Comparison of ENCODE assay signal across 8 mouse cellular contexts in genomic region chr11:75279342-75280065, GRCm38 (mm10).
DNase-seq lines count a peak whose midpoint lies in the region; ATAC-seq and TF ChIP-seq lines count a peak whose summit lies in the region.

No protein-coding gene starts in this region.

- ATAC-seq in erythroblast, adult 5-6 weeks (replicated peaks; ENCODE audit: low FRiP score, poor library complexity, severe bottlenecking) = peak; percentile 82
- ATAC-seq in intestine, postnatal 0 days = peak; percentile 49; the same call in 1 of the 2 replicates
- ATAC-seq in megakaryocyte, adult 5-6 weeks (ENCODE audit: poor library complexity, severe bottlenecking) = peak; percentile 69

- no peak for TF ChIP-seq CTCF in E14TG2a.4 (conservative IDR thresholded peaks at IDR 0.05; ENCODE audit: low read length)
- TF ChIP-seq CTCF in intestine, postnatal 0 days (IDR thresholded peaks at IDR 0.05; ENCODE audit: low read depth) = no peak

- H3K27me3 ChIP-seq in E14TG2a.4 (ENCODE audit: insufficient read depth, low read length) = peaks cover 30% of the 10 kb centered on the region
- H3K27me3 ChIP-seq in intestine, postnatal 0 days (replicated peaks; ENCODE audit: control insufficient read depth, insufficient read depth, low read length) = peaks cover 27% of the 10 kb centered on the region

- H3K4me3 ChIP-seq in E14TG2a.4 (replicated peaks; ENCODE audit: low read length) = peak overlapping the region; percentile 54
- H3K4me3 ChIP-seq in intestine, postnatal 0 days (ENCODE audit: low read depth, low read length) = peak overlapping the region; percentile 36

- H3K36me3 ChIP-seq in E14TG2a.4 (ENCODE audit: insufficient read depth, low read length) = no peaks in the 10 kb centered on the region
- H3K36me3 ChIP-seq in intestine, postnatal 0 days (ENCODE audit: control insufficient read depth, insufficient read depth) = no peaks in the 10 kb centered on the region

- H3K27ac ChIP-seq in intestine, postnatal 0 days (ENCODE audit: low read depth, low read length) = no peak overlapping the region

- H3K4me1 ChIP-seq in E14TG2a.4 (replicated peaks; ENCODE audit: low read depth, low read length) = peaks cover 61% of the 10 kb centered on the region
- H3K4me1 ChIP-seq in intestine, postnatal 0 days (replicated peaks; ENCODE audit: control insufficient read depth, insufficient read depth, low read length) = peaks cover 4% of the 10 kb centered on the region; the same call in 1 of the 2 replicates

- H3K9me3 ChIP-seq in E14TG2a.4 (ENCODE audit: low read length) = no peaks in the 10 kb centered on the region
- no peaks in the 10 kb centered on the region for H3K9me3 ChIP-seq in intestine, postnatal 0 days (ENCODE audit: control insufficient read depth)

- DNase-seq in CD4-positive helper T cell, adult 2 months (ENCODE audit: low read depth, low spot score) = peak; percentile 76
- DNase-seq in spleen, postnatal 4 days (ENCODE audit: low spot score in 2 of 2) = peak; percentile 62 to 80
- DNase-seq in left cerebral cortex, adult 9 months (ENCODE audit: low spot score in 2 of 2) = no peak
- DNase-seq in layer of hippocampus, postnatal 14 days (ENCODE audit: low spot score in 2 of 2) = no peak

- WGBS in intestine, postnatal 0 days = 14% methylated on average over 16 of the region's 16 CpGs

- peak overlapping the region; percentile 67 for H3K4me2 ChIP-seq in intestine, postnatal 0 days (replicated peaks; ENCODE audit: low read depth)

- H3K9ac ChIP-seq in intestine, postnatal 0 days (ENCODE audit: low read depth, low read length) = 0 out of 2 replicates have a peak overlapping the region, but pooled peaks have one; percentile 37

Comparison
In these comparisons a context has a peak if more than half of its experiments do, and no peak if none do; other contexts are left out.
1. DNase-seq: peak in CD4-positive helper T cell, adult 2 months (single experiment) and spleen, postnatal 4 days (2 of 2); none in left cerebral cortex, adult 9 months (0 of 2) and layer of hippocampus, postnatal 14 days (0 of 2).
2. Peak in every context shown above with its lines, with median percentiles within 50 percentile points of each other: ATAC-seq.